Mouse (Mus musculus) midbrain, embryonic 13.5 days (tissue): ENCODE results near the gene Gm10945. TPM values are rescaled to one million over a fixed set of nuclear protein-coding genes. Genes with fewer than 3 reads are reported as not detected.

ENCODE experiments used
- ATAC-seq: fragments of 200-750 bp; cut with Nextera tagmentation; 2 replicates; pipeline ENCODE4 v1.8.0; 2017; ENCODE audit warnings: mild to moderate bottlenecking, moderate TSS enrichment, moderate library complexity
- H3K27ac ChIP-seq: fragments of 300-500 bp; sonication (generic); 2 replicates; pipeline ENCODE4 v1.5.1; 2015; ENCODE audit warnings: inconsistent platforms, mild to moderate bottlenecking, moderate library complexity
- H3K27me3 ChIP-seq: fragments of 300-500 bp; sonication (generic); 2 replicates; pipeline ENCODE4 v1.6.1; 2015; ENCODE audit warnings: mild to moderate bottlenecking, inconsistent platforms
- H3K36me3 ChIP-seq: fragments of 300-500 bp; sonication (generic); 2 replicates; pipeline ENCODE4 v1.6.1; 2015; ENCODE audit warnings: mild to moderate bottlenecking, inconsistent platforms
- H3K4me1 ChIP-seq: fragments of 300-500 bp; sonication (generic); replicated peaks from 2 replicates; pipeline ENCODE4 v1.6.1; 2015; ENCODE audit warnings: inconsistent platforms
- H3K4me2 ChIP-seq: fragments of 300-500 bp; sonication (generic); replicated peaks from 2 replicates; pipeline ENCODE4 v1.6.1; 2015; ENCODE audit warnings: moderate library complexity, mild to moderate bottlenecking, inconsistent platforms
- H3K4me3 ChIP-seq: fragments of 300-500 bp; sonication (generic); replicated peaks from 2 replicates; pipeline ENCODE4 v1.5.1; 2015; ENCODE audit warnings: mild to moderate bottlenecking, inconsistent platforms
- H3K9ac ChIP-seq: fragments of 300-500 bp; sonication (generic); replicated peaks from 2 replicates; pipeline ENCODE4 v1.6.1; 2015; ENCODE audit warnings: mild to moderate bottlenecking, inconsistent platforms
- H3K9me3 ChIP-seq: fragments of 300-500 bp; sonication (generic); 2 replicates; pipeline ENCODE4 v1.6.1; 2016; ENCODE audit warnings: mild to moderate bottlenecking, inconsistent platforms
- WGBS: fragments of 180-500 bp; shearing (Covaris S2); methylation state at CpG from one replicate; pipeline ENCODE4 v1.1.7; 2015; 5-methylcytosine and 5-hydroxymethylcytosine counted together
- polyA plus RNA-seq: library from polyadenylated mRNA; unstranded; fragments of >200 nt; fragmentation: Nextera tagmentation; extraction: Ambion mirVana; gene quantifications from 2 replicates; pipeline ENCODE4 v1.2.1, GENCODE M21; 2015

The Gm10945 gene
- not detected in 2 replicates for polyA plus RNA-seq

DNA sequence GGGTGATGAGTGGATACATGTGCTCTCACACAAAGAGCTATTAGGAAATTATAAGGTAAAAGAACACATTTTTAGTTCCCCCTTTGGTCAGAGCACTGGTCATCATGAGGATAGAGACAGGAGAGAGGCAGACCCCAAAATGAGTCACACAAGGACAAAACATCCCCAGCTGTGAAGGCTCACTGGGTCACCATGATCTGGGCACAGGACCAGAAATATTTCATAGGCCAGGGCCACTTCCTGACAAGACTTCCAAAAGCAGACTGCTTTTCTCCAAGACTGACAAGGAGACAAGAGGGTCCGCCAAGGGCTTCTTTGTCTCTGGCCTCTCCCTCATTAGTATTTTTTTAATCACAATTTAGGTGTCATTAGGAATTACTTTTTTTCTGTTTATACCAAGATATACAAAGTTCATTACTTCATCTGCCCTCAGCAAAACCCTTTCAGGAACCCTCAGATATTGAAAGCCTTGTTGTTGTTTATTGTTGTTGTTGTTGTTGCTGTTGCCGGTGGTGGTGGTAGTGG is at the start of gene Gm10945:
Gene Gm10945 (minus strand): TSS at position 475 of the 525 bp plus-strand sequence.
- no peaks in the 10 kb centered on the region for H3K4me1 ChIP-seq
- H3K4me2 ChIP-seq, result no peak within 1 kb of the TSS
- ATAC-seq, result no peak
- no peak within 1 kb of the TSS for H3K4me3 ChIP-seq
- 92% methylated on average over 2 of the region's 2 CpGs for WGBS
- no peak within 1 kb of the TSS for H3K27ac ChIP-seq
- no peak within 1 kb of the TSS for H3K9ac ChIP-seq
- H3K36me3 ChIP-seq, result no peaks in the 10 kb centered on the region
- no peaks in the 10 kb centered on the region for H3K27me3 ChIP-seq
- no peaks in the 10 kb centered on the region for H3K9me3 ChIP-seq

DNA sequence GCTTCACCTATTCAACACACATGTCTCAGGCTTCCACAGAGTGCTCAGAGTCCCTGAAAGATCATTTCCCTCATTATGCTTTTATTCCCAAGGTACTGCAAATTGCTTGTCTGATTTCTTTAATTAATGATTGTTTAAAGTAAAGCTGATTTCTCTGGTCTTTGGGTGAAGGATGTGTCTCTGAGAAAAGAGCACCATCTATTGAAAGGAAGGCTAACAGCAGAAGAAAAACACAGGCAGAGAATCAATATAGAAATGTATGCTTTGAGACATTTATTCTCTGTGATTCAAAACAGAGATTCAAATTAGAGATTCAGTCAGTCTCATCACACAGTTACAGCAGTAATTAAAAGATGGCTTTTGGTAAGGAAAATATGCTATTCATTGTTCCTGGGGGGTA is 28.7 kb upstream of the Gm10945 start:
- Histone ChIP-seq H3K36me3 (no peaks in the 10 kb centered on the region), H3K9ac (no peak overlapping the region), H3K4me1 (peaks cover 3% of the 10 kb centered on the region; the same call in 1 of the 2 replicates), H3K4me2 (no peak overlapping the region), H3K9me3 (no peaks in the 10 kb centered on the region), H3K4me3 (no peak overlapping the region), H3K27ac (no peak overlapping the region), H3K27me3 (peaks cover 3% of the 10 kb centered on the region; the same call in 1 of the 2 replicates)
- no peak for ATAC-seq

DNA sequence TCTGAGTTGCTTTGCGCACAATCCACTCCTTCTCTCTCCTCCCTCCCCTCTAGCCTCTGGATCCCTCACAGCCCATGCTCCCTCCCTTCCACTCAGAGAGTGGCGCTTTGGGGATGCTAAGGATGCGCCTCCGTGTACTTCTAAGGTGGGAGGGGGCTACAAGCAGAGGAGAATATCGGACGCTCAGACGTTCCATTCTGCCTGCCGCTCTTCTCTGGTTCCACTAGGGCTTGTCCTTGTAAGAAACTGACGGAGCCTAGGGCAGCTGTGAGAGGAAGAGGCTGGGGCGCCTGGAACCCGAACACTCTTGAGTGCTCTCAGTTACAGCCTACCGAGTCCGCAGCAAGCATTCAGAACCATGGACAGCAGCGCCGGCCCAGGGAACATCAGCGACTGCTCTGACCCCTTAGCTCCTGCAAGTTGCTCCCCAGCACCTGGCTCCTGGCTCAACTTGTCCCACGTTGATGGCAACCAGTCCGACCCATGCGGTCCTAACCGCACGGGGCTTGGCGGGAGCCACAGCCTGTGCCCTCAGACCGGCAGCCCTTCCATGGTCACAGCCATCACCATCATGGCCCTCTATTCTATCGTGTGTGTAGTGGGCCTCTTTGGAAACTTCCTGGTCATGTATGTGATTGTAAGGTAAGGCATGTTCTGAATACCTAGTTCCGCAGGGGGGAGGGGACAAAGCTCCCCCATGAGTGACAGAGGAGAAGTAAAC is 27.1 kb upstream of the Gm10945 start:
- Histone ChIP-seq H3K9me3 (no peaks in the 10 kb centered on the region), H3K27ac (no peak overlapping the region), H3K4me2 (peak overlapping the region; percentile 58), H3K36me3 (no peaks in the 10 kb centered on the region), H3K4me3 (peak overlapping the region; percentile 36), H3K4me1 (peaks cover 3% of the 10 kb centered on the region; the same call in 1 of the 2 replicates), H3K27me3 (peaks cover 3% of the 10 kb centered on the region; the same call in 1 of the 2 replicates), H3K9ac (peak overlapping the region; percentile 53)
- 4% methylated on average over 25 of the region's 25 CpGs for WGBS
- peak; percentile 91 for ATAC-seq

DNA sequence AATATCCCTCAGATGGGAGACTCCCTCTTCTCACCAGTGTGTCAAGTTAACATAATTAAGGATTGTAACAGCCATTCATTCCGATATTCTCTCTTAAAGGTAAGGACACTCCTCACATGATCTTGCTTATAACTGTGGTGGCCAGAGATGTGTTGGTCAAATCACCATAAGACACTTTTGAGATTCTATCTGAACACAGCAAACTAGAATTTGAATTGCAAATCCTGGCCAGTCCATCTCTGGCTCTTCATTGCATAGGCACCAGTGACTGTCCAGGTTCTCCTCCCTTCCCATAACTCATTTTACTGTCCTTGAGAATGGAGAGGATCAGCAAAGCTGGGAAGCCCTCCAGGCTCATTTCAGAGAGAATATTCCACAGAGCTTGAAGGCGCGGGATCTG is 3.4 kb downstream of the Gm10945 start, which contains the start of gene Oprm1:
Gene Oprm1 (plus strand): TSS at position 301 of the 400 bp plus-strand sequence.
- no peaks in the 10 kb centered on the region for H3K9me3 ChIP-seq
- no peaks in the 10 kb centered on the region for H3K36me3 ChIP-seq
- no peak within 1 kb of the TSS for H3K9ac ChIP-seq
- H3K4me3 ChIP-seq, result no peak within 1 kb of the TSS
- no peaks in the 10 kb centered on the region for H3K27me3 ChIP-seq
- WGBS, result 94% methylated on average over 3 of the region's 3 CpGs
- no peaks in the 10 kb centered on the region for H3K4me1 ChIP-seq
- no peak within 1 kb of the TSS for H3K27ac ChIP-seq
- no peak for ATAC-seq
- no peak within 1 kb of the TSS for H3K4me2 ChIP-seq

DNA sequence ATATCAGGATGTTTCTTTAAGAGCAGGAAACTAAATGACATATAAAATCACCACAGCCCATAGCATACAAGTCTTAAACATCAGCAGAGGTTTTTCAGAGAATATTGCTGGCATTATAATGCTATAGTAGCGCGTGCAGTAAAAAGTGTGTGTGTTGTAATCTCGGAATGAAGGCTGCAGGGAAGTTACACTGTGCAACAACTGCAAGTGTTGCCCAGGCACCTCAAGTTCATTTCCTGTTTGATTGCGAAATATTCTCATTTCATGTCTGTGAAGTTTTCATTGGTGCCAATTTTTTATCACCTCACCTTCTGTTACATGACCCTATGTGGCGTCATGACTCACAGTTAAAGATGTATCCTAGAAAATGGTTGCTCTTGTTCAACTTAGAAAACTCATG is 8.2 kb downstream of the Gm10945 start:
- no peak for ATAC-seq
- H3K9me3 ChIP-seq, result no peaks in the 10 kb centered on the region
- H3K36me3 ChIP-seq, result no peaks in the 10 kb centered on the region
- H3K27ac ChIP-seq, result no peak overlapping the region
- H3K4me3 ChIP-seq, result no peak overlapping the region
- no peaks in the 10 kb centered on the region for H3K27me3 ChIP-seq
- WGBS, result 95% methylated on average over 5 of the region's 5 CpGs
- no peaks in the 10 kb centered on the region for H3K4me1 ChIP-seq
- no peak overlapping the region for H3K9ac ChIP-seq
- H3K4me2 ChIP-seq, result no peak overlapping the region

DNA sequence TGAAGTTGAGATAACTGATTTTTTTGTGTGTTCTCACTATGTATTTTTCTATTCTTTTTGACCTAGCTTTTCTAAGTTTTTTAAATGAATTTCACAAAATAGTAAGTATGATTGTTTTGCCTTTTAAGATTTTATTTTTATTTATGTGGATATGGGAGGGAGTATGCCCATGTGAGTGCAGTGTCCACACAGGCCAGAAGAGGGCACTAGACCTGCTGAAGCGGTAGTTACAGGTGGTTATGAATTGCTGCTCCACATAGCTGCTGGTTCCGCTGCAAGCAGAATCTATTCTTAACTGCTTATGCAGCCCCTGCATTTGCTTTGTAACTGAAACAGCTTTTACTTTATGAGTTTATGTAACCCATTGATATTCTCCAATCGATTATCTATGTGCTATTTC is 33.1 kb downstream of the Gm10945 start:
- Histone ChIP-seq H3K27ac (no peak overlapping the region), H3K4me2 (no peak overlapping the region), H3K4me3 (no peak overlapping the region), H3K4me1 (no peaks in the 10 kb centered on the region), H3K36me3 (no peaks in the 10 kb centered on the region), H3K9ac (no peak overlapping the region), H3K9me3 (no peaks in the 10 kb centered on the region), H3K27me3 (no peaks in the 10 kb centered on the region)
- ATAC-seq, result no peak
- WGBS, result 97% methylated on average over 3 of the region's 3 CpGs

DNA sequence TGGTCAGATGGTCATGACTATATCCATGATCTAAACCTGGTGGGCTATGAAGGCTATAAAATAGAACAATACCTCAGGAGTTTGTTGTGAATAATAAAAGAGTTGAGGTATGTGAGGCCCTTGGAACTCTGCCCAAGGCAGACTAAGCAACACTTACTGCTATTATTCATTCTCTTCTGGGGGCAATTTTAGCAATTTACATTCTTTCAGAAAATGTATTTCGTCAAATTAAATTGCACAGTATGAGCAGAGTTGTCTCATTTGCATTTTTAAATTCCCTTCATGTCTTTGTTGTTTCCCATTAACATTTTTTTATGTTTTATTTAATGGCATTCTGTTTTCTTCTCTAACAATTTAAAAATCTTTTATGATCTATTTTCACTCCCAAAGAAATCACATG is 37.8 kb downstream of the Gm10945 start:
- Histone ChIP-seq H3K4me1 (no peaks in the 10 kb centered on the region), H3K36me3 (no peaks in the 10 kb centered on the region), H3K4me2 (no peak overlapping the region), H3K9me3 (no peaks in the 10 kb centered on the region), H3K4me3 (no peak overlapping the region), H3K9ac (no peak overlapping the region), H3K27ac (no peak overlapping the region), H3K27me3 (no peaks in the 10 kb centered on the region)
- no peak for ATAC-seq
- WGBS, result 84% methylated on average over 1 of the region's 1 CpGs

DNA sequence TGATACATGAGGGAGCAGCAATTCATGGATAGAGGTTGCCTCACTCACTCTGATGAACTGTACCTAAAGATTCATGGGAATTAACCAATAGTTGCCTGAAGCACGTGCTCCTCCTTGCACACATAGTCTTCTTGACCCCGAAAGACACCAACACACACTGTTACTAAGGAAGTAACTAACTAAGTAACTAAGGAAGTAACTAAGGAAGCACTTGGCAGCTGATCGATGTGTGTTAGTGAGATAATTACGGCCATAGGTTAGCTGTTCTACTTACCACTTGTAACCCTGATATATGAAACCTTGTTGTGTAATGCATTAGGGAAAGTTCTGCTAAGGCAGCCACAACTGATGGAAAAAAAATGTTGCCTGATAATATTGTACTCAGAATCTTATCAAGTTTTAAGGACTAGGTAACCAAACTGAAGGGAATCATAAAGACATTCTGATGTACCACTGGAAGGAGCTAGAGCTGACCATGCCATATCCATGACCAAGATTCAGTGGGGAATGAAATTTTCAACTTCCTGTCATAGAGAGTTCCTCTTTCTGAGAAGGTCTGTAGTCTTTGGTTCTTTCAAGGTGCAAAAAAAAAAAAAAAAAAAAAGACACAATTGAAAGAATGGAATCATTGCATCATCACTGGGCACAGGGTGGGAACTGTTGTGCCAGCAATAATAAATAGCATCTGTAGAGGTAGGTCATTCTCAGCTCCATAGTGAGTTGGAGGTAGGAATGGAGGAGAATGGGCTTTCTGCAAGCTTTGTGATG is 44.2 kb downstream of the Gm10945 start:
- no peaks in the 10 kb centered on the region for H3K27me3 ChIP-seq
- H3K9me3 ChIP-seq, result no peaks in the 10 kb centered on the region
- H3K36me3 ChIP-seq, result no peaks in the 10 kb centered on the region
- H3K4me2 ChIP-seq, result no peak overlapping the region
- no peak for ATAC-seq
- no peak overlapping the region for H3K27ac ChIP-seq
- 87% methylated on average over 4 of the region's 4 CpGs for WGBS
- H3K4me1 ChIP-seq, result no peaks in the 10 kb centered on the region
- no peak overlapping the region for H3K4me3 ChIP-seq
- no peak overlapping the region for H3K9ac ChIP-seq

DNA sequence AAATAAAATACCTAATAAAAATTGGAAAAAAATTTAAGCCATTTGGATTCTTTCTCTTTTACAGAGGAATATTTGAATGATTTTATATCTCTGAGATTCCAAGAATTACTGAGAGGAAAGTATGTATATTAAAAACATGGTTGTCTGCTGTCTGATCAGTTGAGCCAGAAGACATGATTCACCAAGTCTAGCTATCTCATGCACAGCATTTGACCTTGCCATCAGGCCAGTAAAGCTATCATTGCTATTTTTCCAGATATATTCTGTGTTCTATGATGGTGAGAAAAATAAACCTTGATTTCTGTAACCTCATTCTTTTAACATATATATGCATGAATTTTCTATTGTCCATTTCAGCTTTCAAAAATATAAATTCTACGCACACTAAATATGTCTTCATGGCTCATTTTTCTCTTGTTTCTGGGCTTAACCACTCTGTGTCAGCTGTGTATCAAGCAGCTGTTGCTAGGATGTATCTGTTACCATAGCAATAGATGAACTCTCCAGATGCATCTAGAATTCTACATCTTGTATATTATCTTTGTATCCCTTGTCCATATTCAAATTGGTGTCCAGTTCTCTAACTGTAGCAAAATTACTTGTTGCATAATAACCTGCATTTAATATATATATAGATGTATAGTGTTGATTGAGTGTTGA is 56.2 kb downstream of the Gm10945 start:
- H3K4me3 ChIP-seq, result no peak overlapping the region
- no peaks in the 10 kb centered on the region for H3K27me3 ChIP-seq
- 94% methylated on average over 1 of the region's 1 CpGs for WGBS
- no peak; the same call in 1 of the 2 replicates for ATAC-seq
- no peaks in the 10 kb centered on the region for H3K9me3 ChIP-seq
- H3K27ac ChIP-seq, result no peak overlapping the region
- H3K4me1 ChIP-seq, result no peaks in the 10 kb centered on the region
- no peaks in the 10 kb centered on the region for H3K36me3 ChIP-seq
- H3K9ac ChIP-seq, result no peak overlapping the region
- H3K4me2 ChIP-seq, result no peak overlapping the region

DNA sequence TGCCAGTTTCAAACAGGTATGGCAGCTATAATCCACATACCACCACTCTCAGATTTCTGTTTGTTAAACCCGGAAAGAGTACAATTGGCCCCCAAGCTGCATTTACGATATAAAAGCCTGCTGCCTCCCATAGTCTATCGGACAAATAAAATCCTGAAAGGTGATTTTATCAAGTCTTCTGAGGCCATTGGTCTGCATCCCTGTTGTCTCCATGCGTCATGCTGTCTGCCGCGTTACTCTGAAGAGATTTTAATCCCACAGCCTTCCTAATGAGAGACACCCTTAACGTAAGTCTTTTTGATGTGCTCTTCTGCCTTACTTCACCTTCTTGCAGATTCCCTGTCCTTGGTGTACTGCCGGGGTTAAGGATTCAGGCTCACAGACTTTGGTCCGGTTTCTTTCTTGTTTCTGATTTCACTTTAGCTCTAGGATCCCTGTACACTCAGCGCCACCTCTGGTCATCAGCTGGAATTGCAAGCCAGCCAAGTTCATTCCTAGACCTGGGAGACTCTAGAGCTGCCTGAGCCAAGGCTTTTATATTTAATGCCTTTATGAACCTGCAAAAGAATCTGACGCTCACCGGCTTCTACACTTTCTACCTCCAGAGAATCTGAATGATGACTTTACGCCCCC is 67.2 kb downstream of the Gm10945 start:
- Histone ChIP-seq H3K9me3 (no peaks in the 10 kb centered on the region), H3K27me3 (no peaks in the 10 kb centered on the region), H3K4me1 (no peaks in the 10 kb centered on the region), H3K4me2 (peak overlapping the region; percentile 31), H3K27ac (no peak overlapping the region), H3K9ac (no peak overlapping the region), H3K4me3 (no peak overlapping the region), H3K36me3 (no peaks in the 10 kb centered on the region)
- 53% methylated on average over 13 of the region's 13 CpGs for WGBS
- ATAC-seq, result peak; percentile 67
